Mouse (Mus musculus): ENCODE measurements at regions not wholly inside any gene's neighbourhood (a gene's known extent, or its start where the extent isn't known, plus 50 kb on each side); places are given as distances from the start of the nearest gene placed in this dataset.

- TF ChIP-seq CTCF (IDR thresholded peaks at IDR 0.05; ENCODE audit: low read depth, low read length) (no peak), POLR2A (IDR thresholded peaks at IDR 0.05; ENCODE audit: insufficient read depth, low read length) (no peak), EP300 (IDR thresholded peaks at IDR 0.05; ENCODE audit: insufficient read depth, low read depth, low read length) (no peak)
Measured at GRCm38 (mm10) chr15:41374669-41375068, 1240.5 kb downstream of the 9330182O14Rik start.

Data from ES-Bruce4 (cell line).